Mouse (Mus musculus): ENCODE results near the gene Nin. TPM values are rescaled to one million over a fixed set of nuclear protein-coding genes. Genes with fewer than 3 reads are reported as not detected.
A peak's percentile ranks its signal among the peaks of the same experiment; 100 is the strongest.

Nin gene
- polyA plus RNA-seq, 1 experiment, result 29.6 TPM

GRCm38 (mm10) chr12:69998186-69998983 lies 115.1 kb downstream of the Nin start:
- Histone ChIP-seq H3K4me3 (ENCODE audit: insufficient read depth, low read length) (no peak overlapping the region), H3K4me1 (ENCODE audit: control insufficient read depth, insufficient read depth, low read length) (no peaks in the 10 kb centered on the region), H3K27ac (ENCODE audit: insufficient read depth, low read depth, low read length) (no peak overlapping the region)
- TF ChIP-seq POLR2A (IDR thresholded peaks at IDR 0.05; ENCODE audit: borderline replicate concordance, low read depth, low read length), result no peak

DNA sequence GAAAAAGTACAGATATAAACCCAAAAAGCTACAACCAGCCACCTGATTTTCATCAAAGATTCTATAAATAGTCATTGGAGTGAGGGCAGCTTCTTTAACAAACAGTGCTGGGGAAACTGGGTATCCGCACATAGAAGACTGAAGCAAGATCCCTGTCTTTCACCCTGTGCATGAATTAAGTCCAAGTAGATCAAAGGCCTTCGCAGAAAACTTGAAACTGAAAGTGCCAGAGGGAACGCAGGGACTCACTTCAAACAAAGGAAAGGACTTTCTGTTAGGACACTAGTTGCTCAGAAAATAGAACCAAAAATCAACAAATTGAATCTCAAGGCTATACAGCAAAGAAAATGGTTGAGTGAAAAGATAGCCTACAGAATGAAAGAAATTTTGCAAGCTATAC lies 118.1 kb downstream of the Nin start:
- TF ChIP-seq POLR2A (IDR thresholded peaks at IDR 0.05; ENCODE audit: borderline replicate concordance, low read depth, low read length) (no peak), CTCF (IDR thresholded peaks at IDR 0.05; ENCODE audit: low read depth, low read length) (no peak)
- H3K4me3 ChIP-seq (ENCODE audit: insufficient read depth, low read length), result no peak overlapping the region
- H3K27ac ChIP-seq (ENCODE audit: insufficient read depth, low read depth, low read length), result no peak overlapping the region
- H3K4me1 ChIP-seq (ENCODE audit: control insufficient read depth, insufficient read depth, low read length), result no peaks in the 10 kb centered on the region

DNA sequence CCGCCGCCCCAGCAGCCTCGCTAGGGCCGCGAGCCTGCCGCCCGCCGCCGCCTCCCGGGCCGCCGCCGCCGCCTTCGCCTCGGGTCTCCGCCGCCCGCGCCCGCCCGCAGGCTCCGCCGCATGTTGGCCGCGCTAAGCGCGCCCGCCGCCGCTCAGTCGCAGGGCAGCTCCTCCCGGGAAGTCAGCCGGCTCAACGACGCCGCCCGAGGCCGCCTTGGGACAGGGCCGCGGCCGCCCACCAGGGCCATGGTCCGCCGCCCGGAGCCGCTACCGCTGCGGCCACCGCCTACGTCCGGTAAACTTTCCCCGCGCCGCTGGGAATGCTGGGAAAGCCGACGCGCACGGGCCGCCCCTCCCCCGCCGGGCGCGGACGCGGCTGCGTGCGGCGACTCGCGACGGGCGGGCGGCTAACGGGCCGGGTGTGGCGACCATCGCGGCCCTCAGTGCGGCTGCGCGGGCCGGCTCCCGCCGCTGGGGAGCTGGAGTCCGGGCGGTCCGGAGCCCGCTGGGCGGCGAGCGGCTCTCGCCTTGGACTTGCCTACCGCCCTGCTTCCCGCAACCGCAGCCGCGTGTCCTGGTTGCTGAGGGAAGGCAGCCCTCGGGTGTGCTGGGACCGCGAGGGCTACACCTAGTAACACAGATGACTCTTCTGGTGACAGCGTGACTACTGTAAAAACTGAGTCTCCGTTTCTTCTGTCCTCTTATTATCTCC lies 126.6 kb downstream of the Nin start, which contains the start of gene Sav1:
Sav1 (minus strand) TSS at position 217 of the 712 bp plus-strand sequence.
- peak within 1 kb of the TSS; percentile 44 for H3K27ac ChIP-seq (ENCODE audit: insufficient read depth, low read depth, low read length)
- no peak for TF ChIP-seq CTCF (IDR thresholded peaks at IDR 0.05; ENCODE audit: low read depth, low read length)
- TF ChIP-seq POLR2A (IDR thresholded peaks at IDR 0.05; ENCODE audit: borderline replicate concordance, low read depth, low read length), result peak; percentile 80
- H3K4me1 ChIP-seq (ENCODE audit: control insufficient read depth, insufficient read depth, low read length), result peaks cover 13% of the 10 kb centered on the region
- peak within 1 kb of the TSS; percentile 69 for H3K4me3 ChIP-seq (ENCODE audit: insufficient read depth, low read length)

DNA sequence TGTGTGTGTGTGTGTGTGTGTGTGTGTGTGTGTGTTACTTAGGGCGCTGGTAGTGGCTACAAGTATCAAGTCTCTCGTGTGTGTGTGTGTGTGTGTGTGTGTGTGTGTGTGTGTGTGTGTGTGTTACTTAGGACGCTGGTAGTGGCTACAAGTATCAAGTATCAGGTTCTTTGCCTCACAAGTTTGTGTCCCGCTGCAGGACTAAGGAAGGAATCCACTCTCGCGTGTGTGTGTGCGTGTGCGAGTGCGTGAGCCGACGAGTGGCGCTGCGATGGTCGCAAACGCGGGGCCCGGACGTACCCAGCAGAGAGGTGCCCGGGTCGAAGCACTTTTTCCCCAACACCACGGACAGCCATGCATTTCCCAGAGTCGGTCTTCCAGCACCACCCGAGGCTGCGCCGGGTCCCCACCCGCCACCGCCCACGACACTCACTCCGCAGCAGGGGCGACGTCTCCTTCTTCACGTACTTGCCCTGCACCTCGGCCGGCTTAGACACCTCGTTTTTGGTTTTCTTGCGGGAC lies 127.2 kb downstream of the Nin start:
- Histone ChIP-seq H3K4me3 (ENCODE audit: insufficient read depth, low read length) (peak overlapping the region; percentile 69), H3K4me1 (ENCODE audit: control insufficient read depth, insufficient read depth, low read length) (peaks cover 13% of the 10 kb centered on the region), H3K27ac (ENCODE audit: insufficient read depth, low read depth, low read length) (peak overlapping the region; percentile 44)
- TF ChIP-seq POLR2A (IDR thresholded peaks at IDR 0.05; ENCODE audit: borderline replicate concordance, low read depth, low read length) (no peak), CTCF (IDR thresholded peaks at IDR 0.05; ENCODE audit: low read depth, low read length) (no peak)

DNA sequence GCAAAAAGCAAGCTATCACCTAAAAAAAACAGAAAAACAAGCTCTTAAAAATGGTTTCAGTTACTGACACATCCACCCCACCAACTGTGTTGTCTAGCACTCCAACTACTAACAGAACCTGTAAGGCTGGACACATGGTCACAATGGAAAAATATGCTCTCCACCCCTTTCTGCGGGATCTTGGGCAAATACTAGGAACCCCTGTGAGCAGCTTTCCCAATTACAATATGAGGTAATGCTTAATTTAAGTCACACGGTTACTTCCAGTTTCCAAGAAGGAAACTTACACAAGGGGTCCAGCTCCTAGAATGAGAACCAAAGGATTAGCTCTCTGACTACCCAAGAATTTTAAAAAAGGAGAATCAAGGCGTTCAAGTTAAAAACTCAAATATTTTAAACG lies 128.0 kb downstream of the Nin start:
- TF ChIP-seq POLR2A (IDR thresholded peaks at IDR 0.05; ENCODE audit: borderline replicate concordance, low read depth, low read length), result no peak
- TF ChIP-seq CTCF (IDR thresholded peaks at IDR 0.05; ENCODE audit: low read depth, low read length), result no peak
- peak overlapping the region; percentile 44 for H3K27ac ChIP-seq (ENCODE audit: insufficient read depth, low read depth, low read length)
- peaks cover 13% of the 10 kb centered on the region for H3K4me1 ChIP-seq (ENCODE audit: control insufficient read depth, insufficient read depth, low read length)

DNA sequence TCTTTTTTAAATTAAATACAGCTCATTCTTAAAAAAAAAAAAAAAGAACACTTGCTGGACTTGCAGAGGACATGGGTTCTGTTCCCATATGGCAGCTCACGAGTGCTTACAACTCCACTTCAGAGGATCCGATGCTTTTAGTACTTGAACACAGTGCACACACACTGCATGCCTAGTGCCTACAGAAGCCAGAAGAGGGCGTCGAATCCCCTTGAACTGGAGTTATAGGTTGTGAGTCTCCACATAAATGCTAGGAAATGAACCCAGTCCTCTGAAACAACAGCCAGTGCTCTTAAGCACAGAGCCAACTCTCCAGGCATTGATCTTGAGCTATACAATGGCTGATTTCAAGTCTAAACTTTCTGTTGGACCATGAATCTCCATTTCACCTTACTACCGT lies 130.6 kb downstream of the Nin start:
- TF ChIP-seq CTCF (IDR thresholded peaks at IDR 0.05; ENCODE audit: low read depth, low read length) (no peak), POLR2A (IDR thresholded peaks at IDR 0.05; ENCODE audit: borderline replicate concordance, low read depth, low read length) (no peak)
- H3K4me1 ChIP-seq (ENCODE audit: control insufficient read depth, insufficient read depth, low read length), result peaks cover 19% of the 10 kb centered on the region

More for the DNA sequence above, 128.0 kb downstream of the Nin start:
- H3K4me3 ChIP-seq (ENCODE audit: insufficient read depth, low read length), result peak overlapping the region; percentile 69

DNA sequence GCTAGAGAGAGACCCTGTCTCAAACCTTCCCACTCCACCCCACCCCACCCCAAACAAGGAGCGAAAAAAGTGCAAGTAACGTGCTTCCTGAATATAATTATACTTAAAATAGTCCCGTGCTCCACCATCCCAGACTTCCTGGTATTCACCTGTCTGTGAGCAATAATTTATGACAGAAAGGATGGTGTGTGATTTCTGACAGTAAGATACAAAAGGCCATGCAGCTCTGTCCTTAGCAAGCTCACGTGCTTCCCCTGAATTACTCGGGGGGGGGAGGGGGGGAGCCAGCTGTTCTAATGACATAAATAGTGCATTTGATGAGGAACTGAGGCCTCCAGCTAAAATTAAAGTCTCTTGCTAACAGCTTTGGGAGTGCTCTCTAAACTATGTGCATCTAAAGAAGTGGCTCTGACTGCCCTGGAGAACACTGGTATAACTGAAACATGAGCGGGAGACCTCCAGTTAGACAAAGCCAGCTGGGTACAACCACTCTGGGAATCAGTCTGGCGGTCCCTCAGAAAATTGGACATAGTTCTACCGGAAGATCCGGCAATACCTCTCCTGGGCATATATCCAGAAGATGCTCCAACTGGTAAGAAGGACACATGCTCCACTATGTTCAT lies 136.0 kb downstream of the Nin start:
- Histone ChIP-seq H3K4me1 (ENCODE audit: control insufficient read depth, insufficient read depth, low read length) (peaks cover 21% of the 10 kb centered on the region), H3K27ac (ENCODE audit: insufficient read depth, low read depth, low read length) (peak overlapping the region; percentile 65), H3K4me3 (ENCODE audit: insufficient read depth, low read length) (peak overlapping the region; percentile 5; the same call in 1 of the 2 replicates)
- TF ChIP-seq POLR2A (IDR thresholded peaks at IDR 0.05; ENCODE audit: borderline replicate concordance, low read depth, low read length) (no peak), CTCF (IDR thresholded peaks at IDR 0.05; ENCODE audit: low read depth, low read length) (no peak)

More for the DNA sequence above, 130.6 kb downstream of the Nin start:
- no peak overlapping the region for H3K4me3 ChIP-seq (ENCODE audit: insufficient read depth, low read length)
- no peak overlapping the region for H3K27ac ChIP-seq (ENCODE audit: insufficient read depth, low read depth, low read length)

- peaks cover 21% of the 10 kb centered on the region for H3K4me1 ChIP-seq (ENCODE audit: control insufficient read depth, insufficient read depth, low read length)
- H3K27ac ChIP-seq (ENCODE audit: insufficient read depth, low read depth, low read length), result no peak overlapping the region
- no peak for TF ChIP-seq POLR2A (IDR thresholded peaks at IDR 0.05; ENCODE audit: borderline replicate concordance, low read depth, low read length)
- no peak for TF ChIP-seq CTCF (IDR thresholded peaks at IDR 0.05; ENCODE audit: low read depth, low read length)
- H3K4me3 ChIP-seq (ENCODE audit: insufficient read depth, low read length), result no peak overlapping the region
These were observed 136.8 kb downstream of the Nin start for GRCm38 (mm10) chr12:69976688-69977087.

GRCm38 (mm10) chr12:69973666-69974065 lies 139.9 kb downstream of the Nin start:
- TF ChIP-seq POLR2A (IDR thresholded peaks at IDR 0.05; ENCODE audit: borderline replicate concordance, low read depth, low read length), result no peak
- no peak for TF ChIP-seq CTCF (IDR thresholded peaks at IDR 0.05; ENCODE audit: low read depth, low read length)
- Histone ChIP-seq H3K4me1 (ENCODE audit: control insufficient read depth, insufficient read depth, low read length) (peaks cover 16% of the 10 kb centered on the region), H3K27ac (ENCODE audit: insufficient read depth, low read depth, low read length) (no peak overlapping the region), H3K4me3 (ENCODE audit: insufficient read depth, low read length) (no peak overlapping the region)

Measured in bone marrow macrophage, adult 2 months (primary cell).